Mouse (Mus musculus) cortical plate, adult 2 months (tissue): ENCODE measurements around the gene Macc1. TPM values are rescaled to one million over a fixed set of nuclear protein-coding genes. Genes with fewer than 3 reads are reported as not detected.

Experiments
- H3K27ac ChIP-seq: fragments of 200-500 bp; 2 replicates; pipeline ENCODE4 v1.5.1; 2012; ENCODE audit warnings: low read length, control low read depth, inconsistent platforms; ENCODE audit not compliant: insufficient read depth
- H3K4me1 ChIP-seq: fragments of 200-500 bp; 2 replicates; pipeline ENCODE4 v1.6.1; 2011; ENCODE audit warnings: low read length; ENCODE audit not compliant: control insufficient read depth, insufficient read depth
- H3K4me3 ChIP-seq: fragments of 200-500 bp; 2 replicates; pipeline ENCODE4 v1.5.1; 2011; ENCODE audit warnings: mild to moderate bottlenecking, low read length, control low read depth; ENCODE audit not compliant: insufficient read depth
- CTCF ChIP-seq: fragments of 200-500 bp; IDR thresholded peaks from 2 replicates; pipeline ENCODE4 v1.5.1; 2011; ENCODE audit warnings: mild to moderate bottlenecking, control low read depth, low read length; ENCODE audit not compliant: insufficient read depth; ENCODE audit errors: extremely low read depth
- POLR2A ChIP-seq: fragments of 200-500 bp; IDR thresholded peaks from 2 replicates; pipeline ENCODE4 v1.6.1; 2011; ENCODE audit warnings: mild to moderate bottlenecking, low read length, control low read depth; ENCODE audit not compliant: insufficient read depth; ENCODE audit errors: extremely low read depth
- polyA plus RNA-seq: library from polyadenylated mRNA; depleted of rRNA; stranded (reverse); fragments of >200 nt; gene quantifications from 2 replicates; pipeline ENCODE4 v1.2.3, GENCODE M21; 2012; rRNA removed

Gene Macc1
- polyA plus RNA-seq = 0.09 and 0.10 TPM in 2 replicates

GRCm38 (mm10) chr12:119313970-119314369, at the start of gene Macc1:
Gene Macc1, plus strand, starts transcription at chr12:119314270.
- Histone ChIP-seq H3K4me1 (no peaks in the 10 kb centered on the region), H3K4me3 (no peak within 1 kb of the TSS), H3K27ac (no peak within 1 kb of the TSS)
- TF ChIP-seq CTCF = no peak

GRCm38 (mm10) chr12:119264506-119264905, 49.6 kb upstream of the Macc1 start:
- TF ChIP-seq CTCF (no peak), POLR2A (no peak)
- H3K27ac ChIP-seq = no peak overlapping the region
- H3K4me1 ChIP-seq = no peaks in the 10 kb centered on the region
- no peak overlapping the region for H3K4me3 ChIP-seq

- no peaks in the 10 kb centered on the region for H3K4me1 ChIP-seq
- no peak overlapping the region for H3K27ac ChIP-seq
- no peak overlapping the region for H3K4me3 ChIP-seq
- no peak for TF ChIP-seq CTCF
- no peak for TF ChIP-seq POLR2A
These were observed 45.3 kb upstream of the Macc1 start for GRCm38 (mm10) chr12:119268723-119269122.

- Histone ChIP-seq H3K27ac (no peak overlapping the region), H3K4me3 (no peak overlapping the region), H3K4me1 (no peaks in the 10 kb centered on the region)
- TF ChIP-seq POLR2A (no peak), CTCF (no peak)
These were observed 44.0 kb upstream of the Macc1 start for GRCm38 (mm10) chr12:119270036-119270435.

- H3K4me3 ChIP-seq = no peak overlapping the region
- TF ChIP-seq CTCF = 0 out of 2 replicates have a peak, but pooled peaks have one; percentile 13
- TF ChIP-seq POLR2A = no peak
- H3K27ac ChIP-seq = no peak overlapping the region
- no peaks in the 10 kb centered on the region for H3K4me1 ChIP-seq
These were observed 42.1 kb upstream of the Macc1 start for GRCm38 (mm10) chr12:119271964-119272363.

- no peak overlapping the region for H3K4me3 ChIP-seq
- TF ChIP-seq POLR2A = no peak
- no peak for TF ChIP-seq CTCF
- H3K4me1 ChIP-seq = no peaks in the 10 kb centered on the region
- H3K27ac ChIP-seq = no peak overlapping the region
These were observed 40.5 kb upstream of the Macc1 start for GRCm38 (mm10) chr12:119273605-119274004.

- TF ChIP-seq CTCF (no peak), POLR2A (no peak)
- no peak overlapping the region for H3K27ac ChIP-seq
- no peak overlapping the region for H3K4me3 ChIP-seq
- H3K4me1 ChIP-seq = no peaks in the 10 kb centered on the region
These were observed 37.8 kb upstream of the Macc1 start for GRCm38 (mm10) chr12:119276282-119276681.

GRCm38 (mm10) chr12:119291618-119292017, 22.5 kb upstream of the Macc1 start:
- no peak overlapping the region for H3K27ac ChIP-seq
- no peaks in the 10 kb centered on the region for H3K4me1 ChIP-seq
- H3K4me3 ChIP-seq = no peak overlapping the region
- TF ChIP-seq POLR2A = no peak
- TF ChIP-seq CTCF = no peak

GRCm38 (mm10) chr12:119303618-119304017, 10.5 kb upstream of the Macc1 start:
- no peak overlapping the region for H3K27ac ChIP-seq
- H3K4me3 ChIP-seq = no peak overlapping the region
- H3K4me1 ChIP-seq = no peaks in the 10 kb centered on the region
- no peak for TF ChIP-seq POLR2A
- no peak for TF ChIP-seq CTCF

- no peak overlapping the region for H3K27ac ChIP-seq
- no peak overlapping the region for H3K4me3 ChIP-seq
- no peaks in the 10 kb centered on the region for H3K4me1 ChIP-seq
- TF ChIP-seq POLR2A (no peak), CTCF (no peak)
These were observed 881 bp upstream of the Macc1 start for GRCm38 (mm10) chr12:119313014-119313763.

GRCm38 (mm10) chr12:119318799-119319198, 4.7 kb downstream of the Macc1 start:
- no peak for TF ChIP-seq CTCF
- no peak for TF ChIP-seq POLR2A

More at GRCm38 (mm10) chr12:119318799-119319198, 4.7 kb downstream of the Macc1 start:
- Histone ChIP-seq H3K27ac (no peak overlapping the region), H3K4me3 (no peak overlapping the region), H3K4me1 (no peaks in the 10 kb centered on the region)
